Mouse (Mus musculus) MEL-GATA-1-ER (cell line): Measurements from ENCODE around the gene Per1.

ENCODE experiments used
- DNase-seq: peaks from one replicate; pipeline ENCODE4 v3.0.0-alpha.2; 2012; ENCODE audit warnings: low read depth; ENCODE audit errors: extremely low read depth

Gene Per1

DNA sequence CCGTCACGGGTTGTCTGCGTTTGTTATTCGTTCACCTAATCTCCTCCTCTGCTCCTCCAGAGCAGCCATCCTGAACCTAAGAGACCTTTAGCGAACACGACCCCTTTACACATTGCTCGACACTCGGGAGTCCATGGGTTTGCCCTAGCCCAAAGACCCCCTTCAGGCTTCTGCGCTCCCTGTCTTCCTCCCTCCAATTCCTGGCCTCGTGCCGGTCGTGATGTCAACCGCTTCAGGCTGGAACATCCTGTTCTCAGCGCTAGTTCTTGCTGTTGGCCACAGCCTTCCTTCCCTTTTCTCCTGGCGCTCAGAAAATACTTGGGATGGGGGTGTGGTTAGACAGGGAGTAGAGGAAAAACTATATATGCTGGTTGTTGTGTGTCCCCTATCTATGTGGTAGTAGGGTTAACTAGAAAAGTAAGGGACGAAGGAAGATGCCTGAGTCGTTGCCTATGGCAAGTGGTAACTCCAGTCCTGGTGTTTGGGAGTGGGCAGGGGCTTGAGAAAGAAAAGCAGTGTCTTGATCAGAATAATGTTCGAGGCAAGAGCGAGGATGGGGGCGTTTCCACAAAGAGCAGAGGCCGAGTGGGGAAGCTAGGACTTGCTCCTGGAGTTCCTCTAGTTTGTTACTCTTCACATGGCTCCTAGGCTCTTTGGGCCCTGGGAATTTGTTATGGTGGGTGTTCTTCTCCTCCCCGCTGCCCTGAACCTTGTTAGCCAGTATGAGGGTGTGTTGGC is 4.3 kb downstream of the Per1 start:
- DNase-seq = no peak

DNA sequence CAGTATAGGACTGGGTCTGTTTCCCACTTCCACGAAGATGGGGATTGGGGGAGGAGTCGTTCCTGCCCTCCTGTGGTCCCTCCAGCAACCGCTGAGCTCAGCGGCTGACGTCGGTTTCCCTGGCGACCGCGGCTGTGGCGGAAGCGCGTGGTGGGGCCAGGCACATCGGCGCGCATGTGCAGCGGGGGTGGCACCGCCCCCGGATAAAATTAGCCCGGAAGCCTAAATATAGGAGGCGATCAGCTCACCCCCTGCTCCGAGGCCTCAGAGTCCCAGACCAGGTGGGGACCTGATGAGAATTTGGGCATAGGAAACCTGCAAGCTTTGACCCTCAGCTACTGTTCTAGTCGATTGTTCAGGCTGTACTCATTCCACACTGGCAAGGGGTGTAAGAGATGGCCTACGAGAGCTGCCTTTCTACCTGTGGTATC is 4.9 kb downstream of the Per1 start:
- DNase-seq = peak; percentile 68

DNA sequence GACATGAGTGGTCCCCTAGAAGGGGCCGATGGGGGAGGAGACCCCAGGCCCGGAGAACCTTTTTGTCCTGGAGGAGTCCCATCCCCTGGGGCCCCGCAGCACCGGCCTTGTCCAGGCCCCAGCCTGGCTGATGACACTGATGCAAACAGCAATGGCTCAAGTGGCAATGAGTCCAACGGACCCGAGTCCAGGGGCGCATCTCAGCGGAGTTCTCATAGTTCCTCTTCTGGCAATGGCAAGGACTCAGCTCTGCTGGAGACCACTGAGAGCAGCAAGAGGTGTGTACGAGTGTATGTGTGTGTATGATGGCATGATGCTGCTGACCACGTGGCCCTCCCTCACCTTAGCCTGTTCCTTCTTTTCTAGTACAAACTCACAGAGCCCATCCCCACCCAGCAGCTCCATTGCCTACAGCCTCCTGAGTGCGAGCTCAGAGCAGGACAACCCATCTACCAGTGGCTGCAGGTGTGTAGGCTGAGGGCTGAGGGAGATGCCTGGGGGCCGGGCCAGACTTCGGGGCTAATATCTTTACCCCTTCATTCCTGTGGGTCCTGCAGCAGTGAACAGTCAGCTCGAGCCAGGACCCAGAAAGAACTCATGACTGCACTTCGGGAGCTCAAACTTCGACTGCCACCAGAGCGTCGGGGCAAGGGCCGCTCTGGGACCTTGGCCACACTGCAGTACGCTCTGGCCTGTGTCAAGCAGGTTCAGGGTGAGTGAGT is 5.8 kb downstream of the Per1 start:
- DNase-seq = no peak

DNA sequence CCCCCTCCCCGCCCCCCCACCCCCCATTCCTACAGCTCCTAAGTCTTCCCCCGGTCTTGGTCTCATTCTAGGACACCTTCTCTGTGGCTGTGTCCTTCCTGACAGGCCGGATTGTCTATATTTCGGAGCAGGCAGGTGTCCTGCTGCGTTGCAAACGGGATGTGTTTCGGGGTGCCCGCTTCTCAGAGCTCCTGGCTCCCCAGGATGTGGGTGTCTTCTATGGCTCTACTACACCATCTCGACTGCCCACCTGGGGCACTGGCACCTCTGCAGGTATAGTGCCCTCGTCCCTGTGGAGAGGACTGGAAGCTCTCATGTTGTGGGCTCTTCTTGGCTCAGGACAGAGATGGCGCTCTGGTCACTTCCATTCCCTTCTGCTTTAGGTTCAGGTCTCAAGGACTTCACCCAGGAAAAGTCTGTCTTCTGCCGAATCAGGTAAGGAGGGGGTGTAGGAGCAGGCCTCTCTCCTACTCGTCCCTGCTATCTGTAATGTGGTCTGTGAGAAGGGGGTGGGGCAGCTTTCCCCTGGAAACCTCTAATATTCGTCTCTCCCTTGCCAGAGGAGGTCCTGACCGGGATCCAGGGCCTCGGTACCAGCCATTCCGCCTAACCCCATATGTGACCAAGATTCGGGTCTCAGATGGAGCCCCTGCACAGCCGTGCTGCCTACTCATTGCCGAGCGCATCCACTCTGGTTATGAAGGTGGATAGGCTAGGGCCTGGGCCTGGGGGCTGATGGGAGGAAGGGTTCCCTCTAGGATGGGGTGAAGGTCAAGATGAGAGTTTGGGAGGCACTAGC is 6.8 kb downstream of the Per1 start:
- DNase-seq = no peak

DNA sequence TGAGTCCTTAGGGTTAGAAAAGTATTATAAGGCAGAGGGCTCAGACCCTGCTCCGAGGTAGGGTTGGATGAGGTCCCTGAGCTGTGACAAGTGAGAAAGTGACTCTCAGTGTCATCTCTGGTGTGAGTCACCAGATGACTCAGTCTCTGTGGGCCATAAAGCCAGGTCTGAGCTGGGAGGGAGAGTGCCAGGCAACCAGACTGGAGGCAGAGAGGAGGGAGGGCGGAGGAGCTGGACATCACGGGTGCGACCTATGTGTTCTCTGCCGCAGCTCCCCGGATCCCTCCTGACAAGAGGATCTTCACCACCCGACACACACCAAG is 7.3 kb downstream of the Per1 start:
- DNase-seq = no peak

DNA sequence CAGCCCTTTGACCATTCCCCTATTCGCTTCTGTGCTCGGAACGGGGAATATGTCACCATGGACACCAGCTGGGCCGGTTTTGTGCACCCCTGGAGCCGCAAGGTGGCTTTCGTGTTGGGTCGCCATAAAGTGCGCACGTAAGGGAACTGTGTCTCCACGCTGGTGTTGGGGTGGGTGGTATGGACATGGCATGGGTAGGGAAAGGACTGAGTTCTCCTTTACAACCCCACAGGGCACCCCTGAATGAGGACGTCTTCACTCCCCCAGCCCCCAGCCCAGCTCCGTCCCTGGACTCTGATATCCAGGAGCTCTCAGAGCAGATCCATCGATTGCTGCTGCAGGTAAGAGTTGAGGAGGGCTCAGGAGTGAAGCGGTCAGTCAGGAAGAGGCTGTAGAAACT is 8.1 kb downstream of the Per1 start:
- DNase-seq = no peak

DNA sequence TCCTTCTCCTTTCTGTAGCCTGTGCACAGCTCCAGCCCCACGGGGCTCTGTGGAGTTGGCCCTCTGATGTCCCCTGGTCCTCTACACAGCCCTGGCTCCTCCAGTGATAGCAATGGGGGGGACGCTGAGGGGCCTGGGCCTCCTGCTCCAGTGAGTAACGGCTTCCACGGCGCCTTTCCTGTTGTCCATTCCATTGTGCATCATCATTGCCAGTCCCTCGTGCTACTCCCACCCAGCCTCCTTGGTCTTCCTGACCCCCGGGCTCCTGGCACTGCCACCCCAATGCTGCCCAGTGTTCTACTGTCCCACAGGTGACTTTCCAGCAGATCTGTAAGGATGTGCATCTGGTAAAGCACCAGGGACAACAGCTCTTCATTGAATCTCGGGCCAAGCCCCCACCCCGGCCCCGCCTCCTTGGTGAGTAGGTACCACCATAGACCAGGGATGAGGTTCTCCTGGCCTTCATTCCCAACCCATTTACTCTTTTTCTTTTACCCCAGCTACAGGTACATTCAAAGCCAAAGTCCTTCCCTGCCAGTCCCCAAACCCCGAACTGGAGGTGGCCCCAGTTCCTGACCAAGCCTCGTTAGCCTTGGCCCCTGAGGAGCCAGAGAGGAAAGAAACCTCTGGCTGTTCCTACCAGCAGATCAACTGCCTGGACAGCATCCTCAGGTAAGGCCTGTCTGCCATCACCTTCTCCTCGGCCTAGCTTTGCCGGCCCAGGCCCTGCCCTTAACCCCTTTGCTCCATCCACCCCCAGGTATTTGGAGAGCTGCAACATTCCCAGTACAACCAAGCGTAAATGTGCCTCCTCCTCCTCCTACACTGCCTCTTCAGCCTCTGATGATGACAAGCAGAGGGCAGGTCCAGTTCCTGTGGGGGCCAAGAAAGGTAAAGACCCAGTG is 8.8 kb downstream of the Per1 start:
- no peak for DNase-seq

DNA sequence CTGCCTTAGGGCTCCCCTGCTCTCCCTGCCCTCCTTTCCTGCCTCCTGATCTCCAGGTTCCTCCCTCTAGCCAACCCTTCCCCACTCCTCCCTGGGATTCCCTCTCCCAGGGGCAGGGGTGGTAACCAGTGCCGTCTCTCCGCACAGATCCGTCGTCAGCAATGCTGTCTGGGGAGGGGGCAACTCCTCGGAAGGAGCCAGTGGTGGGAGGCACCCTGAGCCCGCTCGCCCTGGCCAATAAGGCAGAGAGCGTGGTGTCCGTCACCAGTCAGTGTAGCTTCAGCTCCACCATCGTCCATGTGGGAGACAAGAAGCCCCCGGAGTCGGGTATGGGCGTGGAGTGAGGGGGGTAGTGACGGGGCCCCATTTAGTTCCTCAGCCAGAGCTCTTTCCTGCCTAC is 9.5 kb downstream of the Per1 start:
- DNase-seq = no peak

DNA sequence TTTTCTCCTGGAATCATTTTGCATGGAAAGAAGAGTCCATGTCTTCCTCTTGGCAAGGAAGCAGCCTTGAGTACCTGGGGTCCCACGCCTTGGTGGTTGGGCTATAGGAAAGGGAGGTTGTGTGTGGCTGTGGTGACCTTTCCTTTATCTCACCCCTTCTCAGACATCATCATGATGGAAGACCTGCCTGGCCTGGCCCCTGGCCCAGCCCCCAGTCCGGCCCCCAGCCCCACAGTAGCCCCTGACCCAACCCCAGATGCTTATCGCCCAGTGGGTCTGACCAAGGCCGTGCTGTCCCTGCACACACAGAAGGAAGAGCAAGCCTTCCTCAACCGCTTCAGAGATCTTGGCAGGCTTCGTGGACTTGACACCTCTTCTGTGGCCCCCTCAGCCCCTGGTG is 10.2 kb downstream of the Per1 start:
- DNase-seq = no peak

DNA sequence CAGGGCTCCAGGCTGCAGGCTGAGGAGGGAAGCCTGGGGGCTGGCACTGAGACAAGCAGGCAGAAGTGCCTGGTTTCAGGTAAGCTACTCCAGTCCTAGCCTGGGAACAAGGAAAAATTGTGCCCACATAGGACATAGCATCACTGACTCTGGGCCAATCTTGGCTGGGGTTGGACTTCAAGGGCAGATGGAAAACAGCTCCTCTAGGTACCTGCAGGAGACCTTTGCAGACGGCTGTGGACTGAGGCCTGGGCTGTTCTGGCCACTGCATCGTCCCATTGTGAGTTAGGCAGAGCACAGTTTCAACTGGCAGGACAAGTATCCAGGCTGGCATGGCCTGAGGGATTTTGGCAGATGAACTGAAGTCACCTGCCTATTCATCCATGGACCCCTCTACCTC is 10.8 kb downstream of the Per1 start:
- no peak for DNase-seq

DNA sequence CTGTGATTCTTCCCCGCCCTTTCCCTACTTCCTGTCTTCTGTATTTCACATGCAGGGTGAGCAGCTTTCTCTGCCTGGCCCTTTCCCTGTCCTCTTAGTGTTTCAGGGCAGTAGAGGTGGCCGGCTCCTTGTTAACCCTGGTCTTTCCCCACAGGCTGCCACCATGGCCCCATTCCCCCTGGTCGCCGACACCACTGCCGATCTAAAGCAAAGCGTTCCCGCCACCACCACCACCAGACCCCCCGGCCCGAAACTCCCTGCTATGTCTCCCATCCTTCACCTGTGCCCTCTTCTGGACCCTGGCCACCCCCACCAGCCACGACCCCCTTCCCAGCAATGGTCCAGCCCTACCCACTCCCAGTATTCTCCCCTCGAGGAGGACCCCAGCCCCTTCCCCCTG is 11.3 kb downstream of the Per1 start:
- no peak for DNase-seq

DNA sequence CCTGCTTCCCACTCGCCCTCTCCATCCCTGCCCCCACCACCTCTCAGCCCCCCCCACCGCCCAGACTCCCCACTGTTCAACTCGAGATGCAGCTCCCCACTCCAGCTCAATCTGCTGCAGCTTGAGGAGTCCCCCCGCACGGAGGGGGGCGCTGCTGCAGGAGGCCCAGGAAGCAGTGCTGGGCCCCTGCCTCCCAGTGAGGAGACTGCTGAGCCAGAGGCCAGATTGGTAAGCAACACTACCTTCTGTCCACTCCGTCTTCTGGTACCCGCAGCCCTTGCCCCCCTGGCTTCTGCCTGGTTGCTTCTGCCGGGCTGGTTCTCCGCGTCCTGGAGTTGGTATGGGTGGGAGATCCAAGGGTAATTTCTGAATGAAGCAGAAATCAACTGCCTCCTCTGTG is 11.8 kb downstream of the Per1 start:
- no peak for DNase-seq

DNA sequence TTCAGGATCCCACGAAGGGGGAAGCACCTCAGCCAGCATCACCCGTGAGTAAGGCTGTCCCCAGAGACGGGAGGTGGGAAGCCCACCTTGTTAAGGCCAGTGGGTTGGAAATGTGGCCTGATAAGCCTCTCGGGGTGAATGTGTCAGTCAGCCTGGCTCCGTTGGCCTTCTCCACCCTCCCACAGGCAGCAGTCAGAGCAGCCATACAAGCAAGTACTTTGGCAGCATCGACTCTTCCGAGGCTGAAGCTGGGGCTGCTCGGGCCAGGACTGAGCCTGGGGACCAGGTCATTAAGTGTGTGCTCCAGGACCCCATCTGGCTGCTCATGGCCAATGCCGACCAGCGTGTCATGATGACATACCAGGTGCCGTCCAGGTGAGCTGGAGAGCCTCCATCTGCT is 12.7 kb downstream of the Per1 start:
- DNase-seq = no peak

DNA sequence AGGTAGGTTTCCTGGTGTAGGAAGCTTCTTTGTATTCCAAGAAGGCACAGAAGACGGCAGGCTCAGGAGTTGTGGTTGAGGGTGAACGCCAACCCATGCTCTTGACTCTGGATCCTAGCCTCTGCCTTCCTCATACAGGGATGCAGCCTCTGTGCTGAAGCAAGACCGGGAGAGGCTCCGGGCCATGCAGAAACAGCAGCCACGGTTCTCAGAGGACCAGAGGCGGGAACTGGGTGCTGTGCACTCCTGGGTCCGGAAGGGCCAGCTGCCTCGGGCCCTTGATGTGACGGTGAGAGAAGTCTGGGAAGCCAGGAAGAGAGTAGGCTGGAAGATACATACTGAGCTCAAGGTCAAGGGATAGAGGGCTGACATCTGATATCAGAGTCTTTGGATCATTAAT is 13.2 kb downstream of the Per1 start:
- no peak for DNase-seq

DNA sequence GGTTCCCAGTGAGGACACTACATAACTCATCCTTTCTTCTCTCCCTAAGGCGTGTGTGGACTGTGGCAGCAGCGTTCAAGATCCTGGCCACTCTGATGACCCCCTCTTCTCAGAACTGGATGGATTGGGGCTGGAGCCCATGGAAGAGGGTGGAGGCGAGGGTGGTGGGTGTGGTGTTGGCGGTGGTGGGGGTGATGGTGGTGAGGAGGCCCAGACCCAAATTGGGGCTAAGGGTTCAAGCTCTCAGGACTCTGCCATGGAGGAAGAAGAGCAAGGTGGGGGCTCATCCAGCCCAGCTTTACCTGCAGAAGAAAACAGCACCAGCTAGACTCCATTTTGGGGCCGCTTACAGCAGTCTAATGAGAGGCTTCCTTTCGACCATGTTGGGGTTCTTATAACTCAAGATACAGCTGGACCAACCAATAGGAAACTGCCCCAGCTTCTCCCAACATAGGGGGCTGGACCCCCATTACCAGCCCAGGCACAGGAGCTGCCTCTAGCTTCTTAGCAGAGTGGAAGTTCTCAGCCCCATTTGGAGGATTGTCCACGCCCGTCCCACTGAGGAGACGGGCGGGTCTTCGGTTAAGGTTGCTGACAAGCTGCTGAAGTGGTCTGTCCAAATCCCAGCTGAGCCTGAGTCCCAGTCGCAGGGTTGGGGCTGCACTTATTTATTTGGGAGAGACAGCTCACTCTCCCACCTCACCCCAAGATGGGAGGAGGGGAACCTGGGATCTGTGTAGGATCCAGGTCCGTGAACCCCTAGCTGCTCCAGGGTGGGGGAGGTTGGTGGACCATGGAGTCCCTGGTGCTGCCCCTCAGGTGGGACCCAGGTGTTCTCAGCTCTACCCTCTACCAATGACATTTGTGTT is 14.2 kb downstream of the Per1 start:
- DNase-seq = no peak

DNA sequence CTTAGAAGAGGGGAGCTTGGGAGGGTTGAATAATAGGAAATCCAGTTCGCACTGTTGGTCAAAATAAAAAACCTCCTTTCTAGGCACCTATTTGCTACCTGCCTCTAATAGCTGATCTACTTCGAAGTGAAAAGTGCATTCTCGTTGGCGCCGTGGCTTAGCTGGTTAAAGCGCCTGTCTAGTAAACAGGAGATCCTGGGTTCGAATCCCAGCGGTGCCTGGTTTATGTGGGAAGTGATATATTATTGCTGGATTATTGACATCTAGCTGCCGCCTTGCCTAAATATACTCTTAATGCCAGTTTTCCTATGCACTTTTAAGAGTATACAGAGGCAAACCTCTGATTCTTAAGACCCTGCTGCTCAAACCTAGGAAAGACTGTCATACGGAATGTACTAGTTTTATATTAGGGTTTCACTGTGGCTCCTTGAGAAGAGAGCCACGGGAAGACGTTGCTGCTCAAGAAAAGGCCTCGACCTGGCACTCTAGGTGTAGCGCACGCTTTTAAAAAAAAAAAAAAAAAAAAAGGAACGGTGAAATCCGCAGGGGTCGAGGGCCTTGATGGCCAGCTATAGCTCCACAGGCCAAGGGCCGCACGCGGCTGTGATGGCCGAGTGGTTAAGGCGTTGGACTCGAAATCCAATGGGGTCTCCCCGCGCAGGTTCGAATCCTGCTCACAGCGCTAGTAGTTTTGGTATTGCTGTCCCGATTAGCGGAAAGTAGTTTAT is 15.5 kb downstream of the Per1 start:
- DNase-seq = peak; percentile 86

DNA sequence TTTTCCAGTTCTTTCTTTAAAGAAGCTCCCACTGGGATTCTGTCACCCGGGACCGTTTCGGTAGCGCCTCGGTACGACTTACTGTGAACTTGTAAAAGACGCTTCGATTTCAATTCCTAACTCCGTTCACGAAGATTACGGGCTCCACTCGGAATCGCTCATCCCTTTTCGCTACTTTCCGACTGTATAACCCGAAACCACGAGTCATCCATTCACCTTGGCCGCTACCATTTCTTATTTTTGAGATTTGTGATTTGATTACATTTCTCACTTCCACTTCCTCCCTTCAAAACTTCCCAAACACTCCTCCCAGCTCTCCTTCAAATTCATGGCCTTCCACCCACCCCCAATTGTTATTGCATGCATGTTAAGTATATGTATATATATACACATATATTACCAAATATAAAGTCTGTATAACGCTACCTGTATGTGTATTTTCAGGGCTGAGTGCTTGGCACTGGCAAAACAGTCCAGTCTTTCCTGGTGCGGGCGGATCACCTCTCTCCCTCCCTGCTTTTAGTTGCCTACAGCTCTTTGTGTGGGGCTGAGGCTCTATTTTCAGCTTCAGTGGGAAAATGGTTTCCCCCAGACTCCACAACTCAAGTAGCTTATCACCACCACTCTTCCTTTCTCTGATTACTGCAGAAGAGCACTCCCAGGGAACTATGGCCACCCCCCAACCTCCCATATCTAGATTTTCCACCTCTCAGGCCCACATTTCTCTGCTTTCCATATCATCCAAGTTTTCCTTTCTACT is 16.2 kb downstream of the Per1 start:
- no peak for DNase-seq

DNA sequence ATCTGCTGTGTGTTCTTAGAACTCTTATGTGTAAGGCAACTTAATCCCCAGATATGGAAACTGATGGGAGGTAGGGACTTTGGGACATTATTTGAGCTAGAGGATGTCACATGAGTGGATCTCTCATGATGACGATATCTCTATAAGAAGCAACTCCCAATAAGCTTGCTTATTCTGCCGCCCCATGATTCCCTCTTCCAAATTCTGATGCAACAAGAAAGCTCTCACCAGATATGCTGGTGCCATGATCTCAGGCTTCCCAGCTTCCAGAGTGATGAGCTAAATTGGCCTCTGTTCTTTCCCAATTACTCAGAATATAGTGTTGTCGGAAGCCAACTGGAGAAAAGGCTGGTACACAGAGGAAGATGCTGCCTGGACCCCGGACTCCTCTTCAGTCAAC is 16.8 kb downstream of the Per1 start:
- DNase-seq = no peak

DNA sequence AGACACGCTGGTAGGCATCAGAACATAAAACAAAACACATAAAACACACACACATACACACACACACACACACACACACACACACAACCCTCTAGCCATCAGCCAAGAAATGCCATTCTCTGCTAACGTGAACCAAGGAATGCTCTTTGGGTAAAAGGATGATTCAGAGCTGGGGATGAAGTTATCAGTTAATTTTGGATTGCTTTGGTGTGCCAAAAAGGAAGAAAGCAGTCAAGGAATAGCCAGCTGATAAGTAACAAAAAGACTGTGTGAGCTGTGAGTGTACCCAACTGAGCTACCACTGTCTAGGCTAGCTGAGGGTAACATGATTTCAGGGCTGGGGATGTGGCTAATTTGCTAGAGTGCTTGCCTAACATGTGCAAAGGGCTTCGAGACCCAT is 19.0 kb downstream of the Per1 start:
- DNase-seq = no peak
